Mouse (Mus musculus): ENCODE measurements around the gene Id1. TPM values are rescaled to one million over a fixed set of nuclear protein-coding genes. Genes with fewer than 3 reads are reported as not detected.

Id1 gene
- total and polyA plus RNA-seq, 2 experiments from 2014 or later, result 104 to 198 TPM

DNA sequence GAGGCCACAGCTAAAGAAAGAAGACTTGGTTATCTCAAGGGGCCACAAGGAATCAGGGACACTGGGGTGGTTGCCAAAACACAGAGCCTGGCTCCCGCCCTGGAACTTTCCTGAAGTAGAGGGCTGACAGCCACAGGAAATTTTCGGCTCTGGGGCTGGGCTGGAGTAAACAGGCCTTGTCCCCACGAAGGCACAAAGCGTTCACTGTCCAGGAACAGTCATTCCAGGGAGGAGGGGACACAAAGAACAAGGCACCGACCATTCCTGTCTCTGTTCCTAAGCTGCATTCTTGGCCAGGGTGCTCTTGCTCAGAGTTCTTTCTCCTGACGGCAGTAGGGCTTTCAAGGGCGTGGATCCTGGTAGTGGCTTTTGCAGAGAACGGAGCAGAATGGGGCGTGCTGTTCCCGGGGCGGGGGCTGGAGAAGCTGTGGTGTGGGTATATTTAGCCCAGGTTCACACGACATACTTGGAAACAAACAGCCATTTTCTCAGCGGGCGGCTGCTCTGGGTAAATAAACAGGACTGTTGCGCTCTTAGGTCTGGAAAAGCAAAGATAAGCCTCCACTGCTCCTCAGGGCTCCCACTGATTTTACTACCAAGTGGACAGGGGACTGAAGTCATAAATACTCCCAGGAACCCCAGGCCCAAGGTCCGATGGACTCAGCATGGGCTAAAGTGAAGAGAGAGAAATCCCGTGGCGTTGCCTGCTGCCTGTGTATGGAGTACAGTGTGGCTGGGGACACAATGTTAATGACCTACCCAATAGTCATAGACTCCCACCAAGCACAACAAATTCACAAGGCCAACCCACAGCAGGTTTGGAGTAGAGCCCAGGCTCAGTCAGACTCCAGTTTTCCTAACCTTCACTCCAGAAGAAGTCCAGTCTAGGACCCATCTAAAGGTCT is 49.6 kb downstream of the Id1 start:
- DNase-seq (ENCODE audit: low spot score) (peak; percentile 66), ATAC-seq (peak; percentile 85)
- Histone ChIP-seq H3K27me3 (ENCODE audit: insufficient read depth, low read length) (no peaks in the 10 kb centered on the region), H3K36me3 (ENCODE audit: insufficient read depth, low read length) (peaks cover 4% of the 10 kb centered on the region), H3K4me2 (ENCODE audit: low read depth, low read length) (no peak overlapping the region), H3K27ac (peak overlapping the region; percentile 81), H3K9ac (replicated peaks; ENCODE audit: low read length) (no peak overlapping the region), H3K4me3 (ENCODE audit: low read length) (no peak overlapping the region), H3K9me3 (ENCODE audit: low read length) (no peaks in the 10 kb centered on the region), H3K4me1 (ENCODE audit: insufficient read depth, low read length) (peaks cover 9% of the 10 kb centered on the region; the same call in 1 of the 2 replicates)
- 54% methylated on average over 18 of the region's 18 CpGs for WGBS
- TF ChIP-seq CTCF (IDR thresholded peaks at IDR 0.05; ENCODE audit: low read depth), result no peak

Small RNA genes within 50 kb of the gene (microRNA-seq; reads per million reads assigned to microRNA genes)
- gene Gm23802, result 0 reads per million in 2 experiments

Other genes with a start within 250 kb of the Id1 start
- gene Defb22, start 246.1 kb upstream of the Id1 start, total RNA-seq (2014; rRNA removed), result not detected in 2 replicates
- not detected in 2 replicates for gene Defb22, start 246.1 kb upstream of the Id1 start, polyA plus RNA-seq (2015; fragmentation: Nextera tagmentation; extraction: Ambion mirVana)
- not detected in 2 replicates for gene Defb26, start 224.6 kb upstream of the Id1 start, total RNA-seq (2014; rRNA removed)
- gene Defb26, start 224.6 kb upstream of the Id1 start, polyA plus RNA-seq (2015; fragmentation: Nextera tagmentation; extraction: Ambion mirVana), result not detected in 2 replicates
- not detected in 2 replicates for gene Defb28, start 218.0 kb upstream of the Id1 start, total RNA-seq (2014; rRNA removed)
- gene Defb28, start 218.0 kb upstream of the Id1 start, polyA plus RNA-seq (2015; fragmentation: Nextera tagmentation; extraction: Ambion mirVana), result not detected in 2 replicates
- not detected in 2 replicates for gene Defb29, start 196.2 kb upstream of the Id1 start, total RNA-seq (2014; rRNA removed)
- gene Defb29, start 196.2 kb upstream of the Id1 start, polyA plus RNA-seq (2015; fragmentation: Nextera tagmentation; extraction: Ambion mirVana), result not detected in 2 replicates
- gene Gm17416, start 166.9 kb upstream of the Id1 start, total RNA-seq (2014; rRNA removed), result not detected in 2 replicates
- gene Gm17416, start 166.9 kb upstream of the Id1 start, polyA plus RNA-seq (2015; fragmentation: Nextera tagmentation; extraction: Ambion mirVana), result not detected in 2 replicates
- gene Defb21, start 163.5 kb upstream of the Id1 start, total RNA-seq (2014; rRNA removed), result not detected in 2 replicates
- gene Defb21, start 163.5 kb upstream of the Id1 start, polyA plus RNA-seq (2015; fragmentation: Nextera tagmentation; extraction: Ambion mirVana), result not detected in 2 replicates
- not detected in 2 replicates for gene Defb19, start 155.9 kb upstream of the Id1 start, total RNA-seq (2014; rRNA removed)
- not detected in 2 replicates for gene Defb19, start 155.9 kb upstream of the Id1 start, polyA plus RNA-seq (2015; fragmentation: Nextera tagmentation; extraction: Ambion mirVana)
- gene Defb45, start 136.9 kb upstream of the Id1 start, total RNA-seq (2014; rRNA removed), result not detected in 2 replicates
- not detected in 2 replicates for gene Defb45, start 136.9 kb upstream of the Id1 start, polyA plus RNA-seq (2015; fragmentation: Nextera tagmentation; extraction: Ambion mirVana)
- gene Defb36, start 131.9 kb upstream of the Id1 start, total RNA-seq (2014; rRNA removed), result not detected in 2 replicates
- gene Defb36, start 131.9 kb upstream of the Id1 start, polyA plus RNA-seq (2015; fragmentation: Nextera tagmentation; extraction: Ambion mirVana), result not detected in 2 replicates
- gene Defb25, start 113.2 kb upstream of the Id1 start, total RNA-seq (2014; rRNA removed), result not detected in 2 replicates
- gene Defb25, start 113.2 kb upstream of the Id1 start, polyA plus RNA-seq (2015; fragmentation: Nextera tagmentation; extraction: Ambion mirVana), result not detected in 2 replicates
- gene Rem1, start 109.3 kb upstream of the Id1 start, total RNA-seq (2014; rRNA removed), result 1.0 and 1.1 TPM in 2 replicates
- gene Rem1, start 109.3 kb upstream of the Id1 start, polyA plus RNA-seq (2015; fragmentation: Nextera tagmentation; extraction: Ambion mirVana), result 0.57 and 0.65 TPM in 2 replicates
- gene H13, start 66.8 kb upstream of the Id1 start, total RNA-seq (2014; rRNA removed), result 182 and 196 TPM in 2 replicates
- 162 and 163 TPM in 2 replicates for gene H13, start 66.8 kb upstream of the Id1 start, polyA plus RNA-seq (2015; fragmentation: Nextera tagmentation; extraction: Ambion mirVana)
- gene Mcts2, start 49.2 kb upstream of the Id1 start, total RNA-seq (2014; rRNA removed), result 9.0 and 14.0 TPM in 2 replicates
- gene Mcts2, start 49.2 kb upstream of the Id1 start, polyA plus RNA-seq (2015; fragmentation: Nextera tagmentation; extraction: Ambion mirVana), result 29.4 and 31.2 TPM in 2 replicates
- gene Cox4i2, start 17.9 kb downstream of the Id1 start, total RNA-seq (2014; rRNA removed), result 2.1 and 7.1 TPM in 2 replicates
- gene Cox4i2, start 17.9 kb downstream of the Id1 start, polyA plus RNA-seq (2015; fragmentation: Nextera tagmentation; extraction: Ambion mirVana), result 4.8 and 6.1 TPM in 2 replicates
- gene Bcl2l1, start 95.5 kb downstream of the Id1 start, total RNA-seq (2014; rRNA removed), result 130 and 135 TPM in 2 replicates
- gene Bcl2l1, start 95.5 kb downstream of the Id1 start, polyA plus RNA-seq (2015; fragmentation: Nextera tagmentation; extraction: Ambion mirVana), result 110 and 123 TPM in 2 replicates
- 8.1 and 15.6 TPM in 2 replicates for gene Tpx2, start 111.7 kb downstream of the Id1 start, total RNA-seq (2014; rRNA removed)
- 14.3 and 21.0 TPM in 2 replicates for gene Tpx2, start 111.7 kb downstream of the Id1 start, polyA plus RNA-seq (2015; fragmentation: Nextera tagmentation; extraction: Ambion mirVana)
- 0.14 and 0.58 TPM in 2 replicates for gene Mylk2, start 175.1 kb downstream of the Id1 start, total RNA-seq (2014; rRNA removed)
- 0.08 and 0.20 TPM in 2 replicates for gene Mylk2, start 175.1 kb downstream of the Id1 start, polyA plus RNA-seq (2015; fragmentation: Nextera tagmentation; extraction: Ambion mirVana)
- 2.5 and 5.0 TPM in 2 replicates for gene Foxs1, start 197.0 kb downstream of the Id1 start, total RNA-seq (2014; rRNA removed)
- gene Foxs1, start 197.0 kb downstream of the Id1 start, polyA plus RNA-seq (2015; fragmentation: Nextera tagmentation; extraction: Ambion mirVana), result 2.8 TPM in 2 replicates
- gene Dusp15, start 215.4 kb downstream of the Id1 start, total RNA-seq (2014; rRNA removed), result 32.0 and 47.0 TPM in 2 replicates
- 20.8 and 21.2 TPM in 2 replicates for gene Dusp15, start 215.4 kb downstream of the Id1 start, polyA plus RNA-seq (2015; fragmentation: Nextera tagmentation; extraction: Ambion mirVana)
- 5.2 and 7.3 TPM in 2 replicates for gene Ttll9, start 226.2 kb downstream of the Id1 start, total RNA-seq (2014; rRNA removed)
- 5.9 and 6.5 TPM in 2 replicates for gene Ttll9, start 226.2 kb downstream of the Id1 start, polyA plus RNA-seq (2015; fragmentation: Nextera tagmentation; extraction: Ambion mirVana)